Comparison of ENCODE assay signal across 23 mouse cellular contexts in genomic region chr6:84271966-84272365, GRCm38 (mm10).
DNase-seq lines count a peak whose midpoint lies in the region; ATAC-seq and TF ChIP-seq lines count a peak whose summit lies in the region.
"Had no signal": no experiment of that assay in that cellular context is flagged by ENCODE, and none has a peak within 500 bp of the region (broad histone marks: within the 10 kb centered on the region; RNA-seq: fewer than 3 reads in every experiment).

No protein-coding gene starts in this region.

- 73% methylated on average over 6 of the region's 6 CpGs for WGBS in limb, embryonic 12.5 days
- WGBS in limb, embryonic 10.5 days = 78% methylated on average over 6 of the region's 6 CpGs
- 68% methylated on average over 6 of the region's 6 CpGs for WGBS in intestine, embryonic 15.5 days

- H3K27me3 ChIP-seq in limb, embryonic 12.5 days = no peaks in the 10 kb centered on the region
- H3K27me3 ChIP-seq in limb, embryonic 10.5 days (ENCODE audit: low read depth, poor library complexity, severe bottlenecking) = peaks cover 10% of the 10 kb centered on the region; the same call in 1 of the 2 replicates
- H3K27me3 ChIP-seq in intestine, embryonic 15.5 days (replicated peaks) = no peaks in the 10 kb centered on the region
- no peaks in the 10 kb centered on the region for H3K27me3 ChIP-seq in myocyte (ENCODE audit: control insufficient read depth, insufficient read depth, insufficient read length)
- H3K27me3 ChIP-seq: forebrain, embryonic 13.5 days; neural tube, embryonic 12.5 days had no signal

- no peak overlapping the region for H3K4me3 ChIP-seq in limb, embryonic 12.5 days (replicated peaks)
- no peak overlapping the region for H3K4me3 ChIP-seq in limb, embryonic 10.5 days
- no peak overlapping the region for H3K4me3 ChIP-seq in intestine, embryonic 15.5 days (replicated peaks)
- no peak overlapping the region for H3K4me3 ChIP-seq in myocyte
- H3K4me3 ChIP-seq: embryonic facial prominence, embryonic 10.5 days; forebrain, embryonic 13.5 days; heart, embryonic 12.5 days; left cerebral cortex, adult 2 months; neural tube, embryonic 12.5 days had no signal

- no peaks in the 10 kb centered on the region for H3K36me3 ChIP-seq in limb, embryonic 12.5 days
- no peaks in the 10 kb centered on the region for H3K36me3 ChIP-seq in limb, embryonic 10.5 days
- H3K36me3 ChIP-seq in intestine, embryonic 15.5 days = no peaks in the 10 kb centered on the region
- no peaks in the 10 kb centered on the region for H3K36me3 ChIP-seq in myocyte (ENCODE audit: control insufficient read depth, insufficient read depth)
- H3K36me3 ChIP-seq: embryonic facial prominence, embryonic 10.5 days; heart, embryonic 12.5 days; neural tube, embryonic 12.5 days had no signal

- intact Hi-C loops in heart, postnatal 36 days (cut with DNase I) = no loop called here

- peaks cover 27% of the 10 kb centered on the region for H3K4me1 ChIP-seq in limb, embryonic 12.5 days (replicated peaks)
- H3K4me1 ChIP-seq in limb, embryonic 10.5 days = peaks cover 55% of the 10 kb centered on the region
- peaks cover 11% of the 10 kb centered on the region for H3K4me1 ChIP-seq in intestine, embryonic 15.5 days (replicated peaks)

- peak; percentile 88 for DNase-seq in heart, adult 11 months
- DNase-seq in heart, postnatal 36 days = no peak
- no peak for DNase-seq in limb, embryonic 10.5 days (ENCODE audit: low spot score)
- DNase-seq in cerebellum, postnatal 36 days = no peak
- DNase-seq: cerebellum, adult 8-10 months; heart, postnatal 14 days; layer of hippocampus, adult 9-11 months; left cerebral cortex, postnatal 4 days; lung, embryonic 14.5 days; lung, postnatal 36 days; thymus, postnatal 14 days had no signal

- TF ChIP-seq POLR2A in myocyte (IDR thresholded peaks at IDR 0.05; ENCODE audit: insufficient read length, low read depth) = no peak

- H3K79me2 ChIP-seq in myocyte (ENCODE audit: control insufficient read depth, insufficient read depth) = no peaks in the 10 kb centered on the region

- H3K4me2 ChIP-seq in limb, embryonic 12.5 days = no peak overlapping the region
- no peak overlapping the region for H3K4me2 ChIP-seq in intestine, embryonic 15.5 days (replicated peaks)
- H3K4me2 ChIP-seq in myocyte (ENCODE audit: low read depth) = peak overlapping the region; percentile 62
- H3K4me2 ChIP-seq: forebrain, embryonic 13.5 days; heart, embryonic 12.5 days; hindbrain, embryonic 14.5 days; liver, embryonic 11.5 days; lung, embryonic 14.5 days had no signal

- no peak for ATAC-seq in limb, embryonic 12.5 days (ENCODE audit: insufficient number of reproducible peaks, insufficient read depth, low FRiP score, low TSS enrichment, low read depth)
- ATAC-seq in intestine, embryonic 15.5 days = peak; percentile 55
- no peak for ATAC-seq in monocyte, adult 5-6 weeks (replicated peaks; ENCODE audit: insufficient number of reproducible peaks, low FRiP score, low TSS enrichment, poor library complexity, severe bottlenecking)

- H3ac ChIP-seq in myocyte (ENCODE audit: control insufficient read depth, insufficient read length) = no peak overlapping the region

- no peak overlapping the region for H3K9ac ChIP-seq in limb, embryonic 12.5 days (replicated peaks)
- no peak overlapping the region; the same call in 1 of the 2 replicates for H3K9ac ChIP-seq in intestine, embryonic 15.5 days
- H3K9ac ChIP-seq: forebrain, embryonic 13.5 days; heart, embryonic 12.5 days; hindbrain, embryonic 14.5 days; lung, embryonic 14.5 days; neural tube, embryonic 12.5 days had no signal

- no peaks in the 10 kb centered on the region for H3K9me3 ChIP-seq in limb, embryonic 12.5 days
- H3K9me3 ChIP-seq in limb, embryonic 10.5 days (replicated peaks) = no peaks in the 10 kb centered on the region
- no peaks in the 10 kb centered on the region for H3K9me3 ChIP-seq in intestine, embryonic 15.5 days
- H3K9me3 ChIP-seq: embryonic facial prominence, embryonic 10.5 days; forebrain, embryonic 13.5 days; heart, embryonic 12.5 days; neural tube, embryonic 12.5 days had no signal

- 0 out of 2 replicates have a peak overlapping the region, but pooled peaks have one; percentile 31 for H3K27ac ChIP-seq in limb, embryonic 12.5 days
- no peak overlapping the region; the same call in none of the 2 replicates for H3K27ac ChIP-seq in limb, embryonic 10.5 days
- no peak overlapping the region for H3K27ac ChIP-seq in intestine, embryonic 15.5 days
- H3K27ac ChIP-seq: embryonic facial prominence, embryonic 10.5 days; forebrain, embryonic 13.5 days; hindbrain, embryonic 14.5 days; kidney, postnatal 0 days; left cerebral cortex, adult 2 months; neural tube, embryonic 12.5 days had no signal

TF ChIP-seq in myocyte, 11 proteins besides CTCF, POLR2A, EP300 and RAD21:
- TF ChIP-seq USF1 (IDR thresholded peaks at IDR 0.05; ENCODE audit: low read depth) = peak; percentile 83
- no peak for TF ChIP-seq MYOD1 (IDR thresholded peaks at IDR 0.05; ENCODE audit: control insufficient read depth in 1 of 3, insufficient read length in 2 of 3, low read depth in 2 of 3)
